Mouse (Mus musculus) heart, postnatal 0 days (tissue): Measurements from ENCODE around the gene Acta2. TPM values are rescaled to one million over a fixed set of nuclear protein-coding genes. Genes with fewer than 3 reads are reported as not detected.

ENCODE experiments used
- ATAC-seq: fragments of 200-750 bp; cut with Nextera tagmentation; 2 replicates; pipeline ENCODE4 v1.8.0; 2017; ENCODE audit warnings: low read depth, moderate number of reproducible peaks, moderate library complexity; ENCODE audit not compliant: insufficient read depth
- DNase-seq: peaks from one replicate; pipeline ENCODE4 v3.0.0-alpha.2; 2016; ENCODE audit warnings: low spot score
- H3K27ac ChIP-seq: fragments of 300-500 bp; sonication (generic); 2 replicates; pipeline ENCODE4 v1.5.1; 2014; ENCODE audit warnings: low read depth, mild to moderate bottlenecking
- H3K27me3 ChIP-seq: fragments of 300-500 bp; sonication (generic); 2 replicates; pipeline ENCODE4 v1.6.1; 2014; ENCODE audit warnings: low read length, mixed read lengths; ENCODE audit not compliant: control insufficient read depth, insufficient read depth
- H3K36me3 ChIP-seq: fragments of 300-500 bp; sonication (generic); replicated peaks from 2 replicates; pipeline ENCODE4 v1.6.1; 2014; ENCODE audit warnings: low read length, mixed read lengths; ENCODE audit not compliant: control insufficient read depth, insufficient read depth
- H3K4me1 ChIP-seq: fragments of 300-500 bp; sonication (generic); 2 replicates; pipeline ENCODE4 v1.6.1; 2014; ENCODE audit warnings: antibody characterized with exemption; ENCODE audit not compliant: control insufficient read depth, insufficient read depth
- H3K4me2 ChIP-seq: fragments of 300-500 bp; sonication (generic); 2 replicates; pipeline ENCODE4 v1.6.1; 2014; ENCODE audit warnings: low read depth, mild to moderate bottlenecking, low read length, moderate library complexity
- H3K4me3 ChIP-seq: fragments of 300-500 bp; sonication (generic); 2 replicates; pipeline ENCODE4 v1.5.1; 2014; ENCODE audit warnings: low read depth, low read length
- H3K9ac ChIP-seq: fragments of 300-500 bp; sonication (generic); replicated peaks from 2 replicates; pipeline ENCODE4 v1.6.1; 2014; ENCODE audit warnings: low read depth, low read length, mixed read lengths
- H3K9me3 ChIP-seq: fragments of 300-500 bp; sonication (generic); replicated peaks from 2 replicates; pipeline ENCODE4 v1.6.1; 2016; ENCODE audit warnings: low read length; ENCODE audit not compliant: control insufficient read depth
- CTCF ChIP-seq: IDR thresholded peaks from 2 replicates; pipeline ENCODE4 v1.5.1; 2016; ENCODE audit warnings: antibody characterized with exemption, control low read depth, low read depth
- EP300 ChIP-seq: IDR thresholded peaks from 2 replicates; pipeline ENCODE4 v1.6.1; 2016; ENCODE audit warnings: antibody characterized with exemption, low read depth
- WGBS: fragments of 180-500 bp; shearing (Covaris S2); extraction: QIAGEN DNeasy Blood & Tissue Kit; methylation state at CpG from one replicate; pipeline ENCODE4 v1.1.7; 2014; 5-methylcytosine and 5-hydroxymethylcytosine counted together
- polyA plus RNA-seq: library from polyadenylated mRNA; unstranded; fragments of >200 nt; fragmentation: Nextera tagmentation; extraction: Ambion mirVana; gene quantifications from 2 replicates; pipeline ENCODE4 v1.2.1, GENCODE M21; 2015
- total RNA-seq: library from RNA; depleted of rRNA; stranded (reverse); fragments of >200 nt; gene quantifications from 2 replicates; pipeline ENCODE4 v1.2.3, GENCODE M21; 2014; ENCODE audit warnings: low replicate concordance

Acta2 gene
- total and polyA plus RNA-seq, 2 experiments from 2014 or later, result 1,307 to 1,327 TPM

DNA sequence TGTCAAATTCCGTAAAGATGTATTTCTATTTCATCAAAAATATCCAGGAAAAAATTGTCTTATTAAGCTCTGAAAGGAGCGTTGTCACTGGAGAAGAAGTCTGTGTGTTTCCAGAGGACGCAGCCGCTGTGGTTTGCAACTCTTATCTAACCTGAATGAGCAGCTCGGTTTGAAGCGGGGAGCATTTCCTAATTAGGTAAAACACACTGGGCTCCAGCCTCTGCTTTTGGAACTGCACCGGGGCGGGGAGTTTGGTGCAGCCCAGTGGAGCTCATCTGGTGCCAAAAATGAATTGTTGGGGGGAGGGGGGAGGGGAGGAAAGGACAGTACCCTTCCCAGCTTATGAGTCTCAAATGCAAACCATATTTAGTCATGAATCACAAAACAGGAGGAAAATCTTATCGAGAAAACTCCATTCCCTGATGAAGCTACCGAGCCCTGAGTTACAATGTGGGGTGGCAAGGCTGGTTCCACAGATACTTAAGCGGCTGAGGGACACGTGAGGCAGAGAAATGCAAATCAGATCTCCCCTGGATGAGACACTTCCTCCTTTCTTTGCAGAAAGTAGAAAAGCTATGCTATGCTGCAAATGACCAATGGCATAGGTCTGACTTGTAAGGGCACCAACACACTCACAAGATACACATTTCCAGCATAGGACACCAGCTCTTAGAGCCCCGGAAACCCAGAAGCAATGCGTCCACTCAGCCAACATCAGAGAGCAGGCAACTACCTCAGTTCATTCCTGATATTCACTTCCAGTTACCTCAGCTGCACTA lies 1.1 kb downstream of the Acta2 start:
- Histone ChIP-seq H3K9me3 (no peaks in the 10 kb centered on the region), H3K4me3 (peak overlapping the region; percentile 59), H3K27ac (peak overlapping the region; percentile 92), H3K4me2 (peak overlapping the region; percentile 62), H3K36me3 (peaks cover 12% of the 10 kb centered on the region), H3K4me1 (no peaks in the 10 kb centered on the region), H3K9ac (peak overlapping the region; percentile 76), H3K27me3 (no peaks in the 10 kb centered on the region)
- WGBS, result 13% methylated on average over 14 of the region's 14 CpGs
- TF ChIP-seq CTCF, result no peak
- TF ChIP-seq EP300, result no peak
- ATAC-seq, result peak; percentile 62
- peak; percentile 74 for DNase-seq

DNA sequence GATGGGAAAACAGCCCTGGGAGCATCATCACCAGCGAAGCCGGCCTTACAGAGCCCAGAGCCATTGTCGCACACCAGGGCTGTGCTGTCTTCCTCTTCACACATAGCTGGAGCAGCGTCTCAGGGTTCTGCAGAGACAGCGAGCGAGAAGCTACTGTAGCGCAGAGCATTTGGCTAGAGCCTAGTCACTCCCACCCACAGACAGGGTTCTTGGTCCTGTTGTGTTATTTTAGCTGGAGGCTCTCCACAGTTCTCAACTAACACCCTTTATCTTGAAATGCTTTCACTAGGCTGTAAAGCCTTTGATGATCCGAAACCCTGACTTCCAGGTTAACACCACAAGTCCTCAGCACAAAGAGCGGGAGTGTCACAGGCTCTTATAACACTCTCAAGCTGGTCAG lies 2.9 kb downstream of the Acta2 start:
- peaks cover 24% of the 10 kb centered on the region for H3K36me3 ChIP-seq
- H3K4me1 ChIP-seq, result no peaks in the 10 kb centered on the region
- peak; percentile 31 for DNase-seq
- ATAC-seq, result no peak
- H3K9me3 ChIP-seq, result no peaks in the 10 kb centered on the region
- WGBS, result 37% methylated on average over 9 of the region's 9 CpGs
- peak overlapping the region; percentile 59 for H3K4me3 ChIP-seq
- H3K27ac ChIP-seq, result no peak overlapping the region
- H3K9ac ChIP-seq, result peak overlapping the region; percentile 33; the same call in 1 of the 2 replicates
- peak overlapping the region; percentile 62 for H3K4me2 ChIP-seq
- no peaks in the 10 kb centered on the region for H3K27me3 ChIP-seq
- TF ChIP-seq EP300, result no peak
- TF ChIP-seq CTCF, result no peak

DNA sequence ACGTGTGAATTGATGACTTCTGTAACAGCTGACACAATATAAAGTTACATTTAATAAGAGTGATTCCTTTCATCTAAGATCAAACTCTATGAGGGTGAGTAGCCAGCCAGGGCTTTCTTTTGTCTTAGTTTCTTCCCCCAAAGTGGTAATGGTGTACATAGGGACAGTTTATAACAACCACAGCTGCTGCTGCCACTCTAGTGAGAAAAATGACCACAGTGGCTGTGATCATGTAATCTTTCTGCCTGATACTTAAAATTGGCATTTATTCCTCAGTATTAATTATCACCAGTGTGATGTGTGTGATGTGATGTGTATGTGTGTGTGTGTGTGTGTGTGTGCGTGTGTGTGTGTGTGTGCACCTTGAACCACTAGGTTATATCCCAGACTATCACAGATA lies 3.5 kb downstream of the Acta2 start:
- TF ChIP-seq CTCF, result no peak
- TF ChIP-seq EP300, result no peak
- no peaks in the 10 kb centered on the region for H3K4me1 ChIP-seq
- H3K4me2 ChIP-seq, result peak overlapping the region; percentile 62; the same call in 1 of the 2 replicates
- H3K9ac ChIP-seq, result no peak overlapping the region
- H3K27ac ChIP-seq, result no peak overlapping the region
- no peaks in the 10 kb centered on the region for H3K9me3 ChIP-seq
- no peak for DNase-seq
- 76% methylated on average over 2 of the region's 2 CpGs for WGBS
- ATAC-seq, result no peak
- no peaks in the 10 kb centered on the region for H3K27me3 ChIP-seq
- H3K4me3 ChIP-seq, result no peak overlapping the region
- peaks cover 30% of the 10 kb centered on the region for H3K36me3 ChIP-seq

DNA sequence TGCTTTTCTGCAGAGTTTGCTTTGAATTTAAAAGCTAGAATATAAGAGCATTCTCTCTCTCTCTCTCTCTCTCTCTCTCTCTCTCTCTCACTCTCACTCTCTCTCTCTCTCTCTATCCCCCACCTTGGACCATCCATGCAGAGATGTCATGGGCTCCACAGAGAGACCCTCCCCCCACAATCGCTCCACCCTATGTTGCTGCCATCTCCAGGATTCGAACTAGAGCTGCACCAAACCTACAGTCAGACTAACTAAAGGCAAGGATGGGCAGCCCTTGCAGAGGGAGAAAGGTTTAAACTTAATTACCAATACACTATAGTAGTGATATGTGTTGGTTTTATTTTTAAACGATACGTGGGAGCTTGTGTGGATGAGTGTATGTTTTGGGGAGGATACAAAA lies 4.8 kb downstream of the Acta2 start:
- TF ChIP-seq EP300 (no peak), CTCF (no peak)
- Histone ChIP-seq H3K36me3 (peaks cover 42% of the 10 kb centered on the region), H3K4me1 (no peaks in the 10 kb centered on the region), H3K4me3 (no peak overlapping the region), H3K4me2 (no peak overlapping the region), H3K27me3 (no peaks in the 10 kb centered on the region), H3K9ac (no peak overlapping the region), H3K9me3 (no peaks in the 10 kb centered on the region), H3K27ac (no peak overlapping the region)
- DNase-seq (no peak), ATAC-seq (no peak)
- WGBS, result 81% methylated on average over 4 of the region's 4 CpGs

DNA sequence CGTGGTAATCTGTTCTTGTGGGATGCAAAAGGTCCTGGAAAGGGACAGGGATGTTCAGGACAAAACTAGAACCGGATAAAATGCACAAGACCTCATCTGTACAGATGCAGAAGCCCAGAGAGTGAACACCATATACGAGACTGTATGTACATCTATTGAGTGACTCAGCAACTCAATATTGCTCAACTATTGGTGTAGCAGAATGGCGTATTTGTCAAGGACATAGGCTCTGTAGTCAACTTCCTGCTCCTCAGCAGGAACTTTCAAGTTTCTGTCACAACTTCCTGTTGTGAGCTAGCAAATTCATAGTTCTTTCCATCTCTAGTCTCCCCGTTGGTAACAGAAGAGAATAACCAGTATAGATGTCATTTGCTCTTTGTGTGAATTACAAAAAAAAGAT lies 6.8 kb downstream of the Acta2 start:
- ATAC-seq (no peak), DNase-seq (no peak)
- H3K4me1 ChIP-seq, result no peaks in the 10 kb centered on the region
- H3K4me2 ChIP-seq, result no peak overlapping the region
- 79% methylated on average over 5 of the region's 5 CpGs for WGBS
- no peak overlapping the region for H3K9ac ChIP-seq
- H3K9me3 ChIP-seq, result no peaks in the 10 kb centered on the region
- H3K27ac ChIP-seq, result no peak overlapping the region
- TF ChIP-seq EP300 (no peak), CTCF (no peak)
- no peak overlapping the region for H3K4me3 ChIP-seq
- no peaks in the 10 kb centered on the region for H3K27me3 ChIP-seq
- H3K36me3 ChIP-seq, result peaks cover 63% of the 10 kb centered on the region
